In the genomic region with DNA sequence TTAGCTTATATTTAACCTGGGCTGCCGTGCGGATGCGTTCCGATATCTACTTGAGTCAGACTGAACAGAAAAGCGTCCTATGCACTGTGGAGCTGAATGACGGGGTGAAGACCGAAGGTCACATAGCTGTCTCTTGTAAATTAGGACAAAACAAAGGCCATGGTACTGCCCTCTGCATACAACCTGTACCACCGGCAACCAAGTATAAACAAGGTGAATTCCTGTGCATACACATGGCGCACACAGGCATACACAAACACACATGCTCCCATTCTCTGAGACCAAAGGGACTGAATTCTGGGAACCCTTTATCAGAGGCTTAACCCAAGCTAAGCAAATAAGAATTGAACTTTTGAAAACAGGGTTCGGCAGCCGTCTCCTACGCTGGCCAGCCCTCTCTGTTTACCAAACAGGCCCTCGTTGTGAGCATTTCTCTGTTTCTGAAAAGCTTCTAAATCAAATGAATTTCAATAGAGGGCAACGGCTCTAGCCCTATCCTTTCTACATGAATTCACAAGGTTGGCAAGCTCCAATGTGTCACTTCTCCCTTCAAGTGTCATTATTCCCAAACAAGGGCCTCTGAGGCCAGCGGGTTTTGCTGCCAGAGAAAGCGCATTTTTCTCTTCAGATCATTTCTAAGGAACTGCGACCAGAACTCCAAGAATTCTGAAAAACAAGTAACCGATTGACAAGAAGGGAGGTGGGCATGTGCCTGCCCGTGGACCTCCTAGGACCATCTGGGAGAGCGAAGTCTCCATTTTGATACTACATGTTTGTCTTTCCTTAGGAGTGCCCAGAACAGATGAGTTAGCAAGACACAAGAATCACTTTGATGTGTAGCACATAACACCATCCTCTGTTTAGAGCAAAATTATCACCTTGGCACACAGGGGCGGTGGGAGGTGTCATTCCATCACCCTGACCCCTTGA, we compare ENCODE assay signal across 11 mouse cellular contexts. TPM values are rescaled to one million over a fixed set of nuclear protein-coding genes. Genes with fewer than 3 reads are reported as not detected.
A peak's percentile ranks its signal among the peaks of the same experiment; 100 is the strongest.
DNase-seq lines count a peak whose midpoint lies in the region; ATAC-seq and TF ChIP-seq lines count a peak whose summit lies in the region.
"Had no signal": no experiment of that assay in that cellular context is flagged by ENCODE, and none has a peak within 500 bp of the region (broad histone marks: within the 10 kb centered on the region; RNA-seq: fewer than 3 reads in every experiment).

No protein-coding gene starts in this region.

- intact Hi-C loops in left cerebral cortex, postnatal 4 days (cut with DNase I), result no loop called here

- no peak for TF ChIP-seq CTCF in stomach, postnatal 0 days (IDR thresholded peaks at IDR 0.05; ENCODE audit: low read depth)

- H3K27ac ChIP-seq in forebrain, embryonic 13.5 days, result peak overlapping the region; percentile 5; the same call in 1 of the 2 replicates
- no peak overlapping the region for H3K27ac ChIP-seq in forebrain, embryonic 11.5 days (ENCODE audit: low read depth, low read length)
- H3K27ac ChIP-seq in midbrain, embryonic 11.5 days (ENCODE audit: low read depth, low read length), result no peak overlapping the region
- no peak overlapping the region for H3K27ac ChIP-seq in midbrain, embryonic 10.5 days (replicated peaks)
- H3K27ac ChIP-seq in stomach, postnatal 0 days (replicated peaks), result peak overlapping the region; percentile 61

- H3K9ac ChIP-seq in forebrain, embryonic 13.5 days, result no peak overlapping the region
- no peak overlapping the region for H3K9ac ChIP-seq in forebrain, embryonic 11.5 days (ENCODE audit: low read length)
- no peak overlapping the region for H3K9ac ChIP-seq in midbrain, embryonic 11.5 days (ENCODE audit: low read length)
- H3K9ac ChIP-seq in stomach, postnatal 0 days (ENCODE audit: low read length), result no peak overlapping the region
- H3K9ac ChIP-seq: heart, embryonic 13.5 days had no signal

- ATAC-seq in forebrain, embryonic 13.5 days, result peak; percentile 34; the same call in 1 of the 2 replicates
- ATAC-seq in forebrain, embryonic 11.5 days (replicated peaks; ENCODE audit: low FRiP score), result no peak
- peak; percentile 38; the same call in 1 of the 2 replicates for ATAC-seq in midbrain, embryonic 11.5 days (ENCODE audit: low FRiP score)
- peak; percentile 80 for ATAC-seq in stomach, postnatal 0 days (ENCODE audit: low FRiP score, low TSS enrichment)
- ATAC-seq: Patski had no signal

- H3K4me1 ChIP-seq in forebrain, embryonic 13.5 days, result peaks cover 54% of the 10 kb centered on the region
- H3K4me1 ChIP-seq in forebrain, embryonic 11.5 days (replicated peaks; ENCODE audit: control insufficient read depth, insufficient read depth, low read length), result no peaks in the 10 kb centered on the region; the same call in 1 of the 2 replicates
- H3K4me1 ChIP-seq in midbrain, embryonic 11.5 days (ENCODE audit: control insufficient read depth, insufficient read depth, low read length), result peaks cover 7% of the 10 kb centered on the region; the same call in 1 of the 2 replicates
- H3K4me1 ChIP-seq in midbrain, embryonic 10.5 days, result peaks cover 51% of the 10 kb centered on the region
- peaks cover 4% of the 10 kb centered on the region; the same call in 1 of the 2 replicates for H3K4me1 ChIP-seq in stomach, postnatal 0 days (replicated peaks; ENCODE audit: control insufficient read depth, insufficient read depth)

- no peak for DNase-seq in forebrain, embryonic 11.5 days (ENCODE audit: low spot score)
- DNase-seq in midbrain, embryonic 11.5 days (ENCODE audit: low spot score, missing footprints), result no peak
- DNase-seq in midbrain, embryonic 10.5 days (ENCODE audit: low spot score), result no peak
- DNase-seq in left cerebral cortex, postnatal 4 days, result peak; percentile 37
- DNase-seq in stomach, postnatal 0 days (ENCODE audit: low spot score), result peak; percentile 58
- DNase-seq in retina, embryonic 14.5 days (ENCODE audit: low spot score), result no peak
- DNase-seq in ovary, postnatal 14 days (ENCODE audit: low spot score), result no peak
- DNase-seq: kidney, adult 2 months had no signal

- no peaks in the 10 kb centered on the region for H3K27me3 ChIP-seq in forebrain, embryonic 13.5 days
- H3K27me3 ChIP-seq in forebrain, embryonic 11.5 days (ENCODE audit: control insufficient read depth, insufficient read depth, low read length), result no peaks in the 10 kb centered on the region
- no peaks in the 10 kb centered on the region for H3K27me3 ChIP-seq in midbrain, embryonic 11.5 days (ENCODE audit: control insufficient read depth, insufficient read depth, low read length)
- H3K27me3 ChIP-seq in midbrain, embryonic 10.5 days (ENCODE audit: low read depth, poor library complexity, severe bottlenecking), result no peaks in the 10 kb centered on the region
- H3K27me3 ChIP-seq in stomach, postnatal 0 days (ENCODE audit: control insufficient read depth, insufficient read depth, low read length), result no peaks in the 10 kb centered on the region
- H3K27me3 ChIP-seq: heart, embryonic 13.5 days; Patski had no signal

- no peak for TF ChIP-seq EP300 in stomach, postnatal 0 days (optimal IDR thresholded peaks at IDR 0.05)

- 45% methylated on average over 21 of the region's 21 CpGs for WGBS in forebrain, embryonic 13.5 days
- WGBS in forebrain, embryonic 11.5 days, result 65% methylated on average over 21 of the region's 21 CpGs
- 75% methylated on average over 21 of the region's 21 CpGs for WGBS in midbrain, embryonic 11.5 days
- 76% methylated on average over 21 of the region's 21 CpGs for WGBS in midbrain, embryonic 10.5 days
- WGBS in stomach, postnatal 0 days, result 63% methylated on average over 21 of the region's 21 CpGs

- no peaks in the 10 kb centered on the region for H3K9me3 ChIP-seq in forebrain, embryonic 13.5 days (replicated peaks)
- no peaks in the 10 kb centered on the region for H3K9me3 ChIP-seq in forebrain, embryonic 11.5 days (ENCODE audit: control insufficient read depth, low read length)
- H3K9me3 ChIP-seq in midbrain, embryonic 11.5 days (ENCODE audit: control insufficient read depth, low read length), result no peaks in the 10 kb centered on the region
- H3K9me3 ChIP-seq in midbrain, embryonic 10.5 days (replicated peaks), result no peaks in the 10 kb centered on the region
- H3K9me3 ChIP-seq in stomach, postnatal 0 days (ENCODE audit: control insufficient read depth, low read length), result no peaks in the 10 kb centered on the region
- H3K9me3 ChIP-seq: heart, embryonic 13.5 days had no signal

- no peak overlapping the region for H3K4me2 ChIP-seq in forebrain, embryonic 13.5 days
- H3K4me2 ChIP-seq in forebrain, embryonic 11.5 days (ENCODE audit: low read depth, low read length, severe bottlenecking), result no peak overlapping the region
- H3K4me2 ChIP-seq in midbrain, embryonic 11.5 days, result no peak overlapping the region
- no peak overlapping the region for H3K4me2 ChIP-seq in stomach, postnatal 0 days (replicated peaks; ENCODE audit: low read depth)
- H3K4me2 ChIP-seq: heart, embryonic 13.5 days had no signal

- H3K4me3 ChIP-seq in forebrain, embryonic 13.5 days, result no peak overlapping the region
- no peak overlapping the region for H3K4me3 ChIP-seq in forebrain, embryonic 11.5 days (ENCODE audit: low read depth, low read length)
- no peak overlapping the region for H3K4me3 ChIP-seq in midbrain, embryonic 11.5 days (ENCODE audit: low read depth, low read length)
- no peak overlapping the region for H3K4me3 ChIP-seq in midbrain, embryonic 10.5 days
- H3K4me3 ChIP-seq in stomach, postnatal 0 days (ENCODE audit: low read depth, low read length), result no peak overlapping the region
- H3K4me3 ChIP-seq: heart, embryonic 13.5 days had no signal

- peaks cover 45% of the 10 kb centered on the region for H3K36me3 ChIP-seq in forebrain, embryonic 13.5 days (ENCODE audit: poor library complexity, severe bottlenecking)
- no peaks in the 10 kb centered on the region; the same call in 1 of the 2 replicates for H3K36me3 ChIP-seq in forebrain, embryonic 11.5 days (ENCODE audit: control insufficient read depth, insufficient read depth, low read length)
- peaks cover 6% of the 10 kb centered on the region for H3K36me3 ChIP-seq in midbrain, embryonic 11.5 days (ENCODE audit: control insufficient read depth, insufficient read depth, low read length)
- peaks cover 90% of the 10 kb centered on the region for H3K36me3 ChIP-seq in midbrain, embryonic 10.5 days
- no peaks in the 10 kb centered on the region for H3K36me3 ChIP-seq in stomach, postnatal 0 days (ENCODE audit: control insufficient read depth, insufficient read depth, low read length)

RNA-seq across cellular contexts. Expression of a gene that starts 42.6 kb away (rescaled TPM):
- 138 and 142 TPM in 2 replicates for polyA plus RNA-seq in forebrain, embryonic 13.5 days (2015; fragmentation: Nextera tagmentation; extraction: Ambion mirVana)
- polyA plus RNA-seq in forebrain, embryonic 11.5 days (2014; fragmentation: Nextera tagmentation; extraction: Ambion mirVana), result 134 and 139 TPM in 2 replicates
- 109 TPM in 2 replicates for polyA plus RNA-seq in midbrain, embryonic 11.5 days (2014; fragmentation: Nextera tagmentation; extraction: Ambion mirVana)
- 111 and 117 TPM in 2 replicates for polyA plus RNA-seq in midbrain, embryonic 10.5 days (2016; fragmentation: Nextera tagmentation; extraction: Ambion mirVana)
- 100 to 1,000 TPM; 116 to 118 TPM for total RNA-seq in left cerebral cortex, postnatal 4 days (2021)
- polyA plus RNA-seq in stomach, postnatal 0 days (2015; fragmentation: Nextera tagmentation; extraction: Ambion mirVana), result 34.4 and 38.5 TPM in 2 replicates

Comparison
In these comparisons a context has a peak if more than half of its experiments do, and no peak if none do; other contexts are left out.
1. H3K27ac ChIP-seq: peak in forebrain, embryonic 13.5 days (single experiment) and stomach, postnatal 0 days (single experiment); none in forebrain, embryonic 11.5 days (single experiment), midbrain, embryonic 11.5 days (single experiment) and midbrain, embryonic 10.5 days (single experiment).
2. DNase-seq: peak in left cerebral cortex, postnatal 4 days (single experiment) and stomach, postnatal 0 days (single experiment); none in forebrain, embryonic 11.5 days (single experiment), midbrain, embryonic 11.5 days (single experiment), midbrain, embryonic 10.5 days (single experiment), retina, embryonic 14.5 days (single experiment) and ovary, postnatal 14 days (single experiment).